ENCODE assay signal across 10 mouse cellular contexts in genomic region chr13:90924072-90924471, GRCm38 (mm10). TPM values are rescaled to one million over a fixed set of nuclear protein-coding genes. Genes with fewer than 3 reads are reported as not detected.
DNase-seq lines count a peak whose midpoint lies in the region; ATAC-seq and TF ChIP-seq lines count a peak whose summit lies in the region.
"Had no signal": no experiment of that assay in that cellular context is flagged by ENCODE, and none has a peak within 500 bp of the region (broad histone marks: within the 10 kb centered on the region; RNA-seq: fewer than 3 reads in every experiment).

No protein-coding gene starts in this region.

- H3K27me3 ChIP-seq in heart, embryonic 10.5 days (ENCODE audit: insufficient read depth, poor library complexity, severe bottlenecking) = no peaks in the 10 kb centered on the region
- H3K27me3 ChIP-seq in heart, postnatal 0 days (ENCODE audit: control insufficient read depth, insufficient read depth, low read length) = no peaks in the 10 kb centered on the region
- H3K27me3 ChIP-seq in liver, postnatal 0 days (ENCODE audit: insufficient read depth, low read length) = no peaks in the 10 kb centered on the region

- peak overlapping the region; percentile 100; the same call in 1 of the 2 replicates for H3K9ac ChIP-seq in ES-E14 (ENCODE audit: insufficient read depth, low read depth, low read length, poor library complexity, severe bottlenecking)
- peak overlapping the region; percentile 88 for H3K9ac ChIP-seq in heart, postnatal 0 days (replicated peaks; ENCODE audit: low read depth, low read length)
- H3K9ac ChIP-seq in liver, postnatal 0 days (replicated peaks) = peak overlapping the region; percentile 93

- TF ChIP-seq EP300 in heart, postnatal 0 days (IDR thresholded peaks at IDR 0.05; ENCODE audit: low read depth) = no peak
- TF ChIP-seq EP300 in liver, postnatal 0 days (IDR thresholded peaks at IDR 0.05; ENCODE audit: low read depth) = no peak

- no peaks in the 10 kb centered on the region for H3K9me3 ChIP-seq in heart, embryonic 10.5 days
- no peaks in the 10 kb centered on the region for H3K9me3 ChIP-seq in ES-E14 (ENCODE audit: control insufficient read depth, insufficient read depth, low read depth, low read length)
- H3K9me3 ChIP-seq in heart, postnatal 0 days (replicated peaks; ENCODE audit: control insufficient read depth, low read length) = no peaks in the 10 kb centered on the region
- no peaks in the 10 kb centered on the region for H3K9me3 ChIP-seq in liver, postnatal 0 days (ENCODE audit: low read length)

- peak overlapping the region; percentile 92 for H3K4me3 ChIP-seq in heart, embryonic 10.5 days
- H3K4me3 ChIP-seq in ES-E14 (ENCODE audit: insufficient read depth in 1 of 2, low read depth in 1 of 2, low read length in 2 of 2, poor library complexity in 1 of 2, severe bottlenecking in 1 of 2) = peak overlapping the region; percentile 84 to 100
- peak overlapping the region; percentile 82 for H3K4me3 ChIP-seq in heart, postnatal 0 days (ENCODE audit: low read depth, low read length)
- H3K4me3 ChIP-seq in liver, postnatal 0 days (ENCODE audit: low read depth, low read length) = peak overlapping the region; percentile 87

- 50% methylated on average over 9 of the region's 9 CpGs for WGBS in heart, embryonic 10.5 days
- WGBS in heart, postnatal 0 days = 53% methylated on average over 9 of the region's 9 CpGs
- 29% methylated on average over 9 of the region's 9 CpGs for WGBS in liver, postnatal 0 days (ENCODE audit: insufficient replicate concordance)

- H3K4me2 ChIP-seq in heart, postnatal 0 days (ENCODE audit: low read depth, low read length) = peak overlapping the region; percentile 80
- H3K4me2 ChIP-seq in liver, postnatal 0 days (ENCODE audit: low read depth, low read length) = peak overlapping the region; percentile 81

- peak overlapping the region; percentile 98 for H3K27ac ChIP-seq in heart, embryonic 10.5 days
- peak overlapping the region; percentile 89; the same call in 1 of the 2 replicates for H3K27ac ChIP-seq in ES-E14 (ENCODE audit: insufficient read depth, low read depth, low read length, poor library complexity, severe bottlenecking)
- H3K27ac ChIP-seq in heart, postnatal 0 days (ENCODE audit: low read depth) = no peak overlapping the region
- H3K27ac ChIP-seq in liver, postnatal 0 days (ENCODE audit: low read depth) = peak overlapping the region; percentile 77; the same call in 1 of the 2 replicates

- peaks cover 41% of the 10 kb centered on the region for H3K36me3 ChIP-seq in heart, embryonic 10.5 days
- peaks cover 21% of the 10 kb centered on the region for H3K36me3 ChIP-seq in ES-E14 (ENCODE audit: control insufficient read depth, insufficient read depth, low read length, poor library complexity, severe bottlenecking)
- peaks cover 23% of the 10 kb centered on the region for H3K36me3 ChIP-seq in heart, postnatal 0 days (replicated peaks; ENCODE audit: control insufficient read depth, insufficient read depth, low read length)
- peaks cover 24% of the 10 kb centered on the region for H3K36me3 ChIP-seq in liver, postnatal 0 days (replicated peaks; ENCODE audit: insufficient read depth, low read length)

- no peak for DNase-seq in heart, embryonic 10.5 days (ENCODE audit: low spot score)
- DNase-seq in heart, adult 9 months (ENCODE audit: low spot score in 2 of 2) = no peak
- no peak for DNase-seq in ES-E14 (ENCODE audit: low read depth, low spot score)
- DNase-seq in heart, postnatal 0 days (ENCODE audit: low spot score) = no peak
- DNase-seq in liver, postnatal 0 days = no peak
- no peak for DNase-seq in gastrocnemius, postnatal 25 days
- no peak for DNase-seq in T-cell, adult 2 months (ENCODE audit: low spot score)
- DNase-seq in kidney, postnatal 25 days = no peak

- TF ChIP-seq CTCF in heart, postnatal 0 days (IDR thresholded peaks at IDR 0.05; ENCODE audit: low read depth) = no peak
- no peak for TF ChIP-seq CTCF in liver, postnatal 0 days (IDR thresholded peaks at IDR 0.05; ENCODE audit: low read depth)

- no peaks in the 10 kb centered on the region for H3K4me1 ChIP-seq in heart, embryonic 10.5 days
- no peaks in the 10 kb centered on the region; a peak in 1 of 4 replicates for H3K4me1 ChIP-seq in ES-E14 (ENCODE audit: control insufficient read depth in 2 of 2, insufficient read depth in 2 of 2, low read length in 2 of 2, poor library complexity in 1 of 2)
- no peaks in the 10 kb centered on the region; the same call in 1 of the 2 replicates for H3K4me1 ChIP-seq in heart, postnatal 0 days (ENCODE audit: control insufficient read depth, insufficient read depth)
- peaks cover 3% of the 10 kb centered on the region; the same call in 1 of the 2 replicates for H3K4me1 ChIP-seq in liver, postnatal 0 days (ENCODE audit: insufficient read depth)

- no peak for ATAC-seq in heart, postnatal 0 days (ENCODE audit: insufficient read depth, low read depth)
- no peak for ATAC-seq in liver, postnatal 0 days

- in situ Hi-C loops in ES-E14 (cut with MboI; ENCODE audit: low sequenced_read_pairs in 2 of 2, unreplicated experiment in 2 of 2) = no loop called here

TF ChIP-seq in ES-E14, 5 proteins besides CTCF, POLR2A, EP300 and RAD21:
- TF ChIP-seq CHD2 (IDR thresholded peaks at IDR 0.05; ENCODE audit: low read depth, low read length) = no peak
- no peak for TF ChIP-seq MAFK (IDR thresholded peaks at IDR 0.05; ENCODE audit: insufficient read depth, low read depth, low read length)
- no peak for TF ChIP-seq HCFC1 (IDR thresholded peaks at IDR 0.05; ENCODE audit: borderline replicate concordance, insufficient read depth, low read length)
- no peak for TF ChIP-seq ZNF384 (IDR thresholded peaks at IDR 0.05; ENCODE audit: low read depth, low read length)
- TF ChIP-seq ZC3H11A (IDR thresholded peaks at IDR 0.05; ENCODE audit: borderline replicate concordance, low read depth, low read length) = no peak
TF ChIP-seq in ES-E14: peak in this region for 0.

RNA-seq across cellular contexts. Expression of gene Rps23, which starts 1.3 kb away (rescaled TPM):
- 139 and 171 TPM in 2 replicates for polyA plus RNA-seq in heart, embryonic 10.5 days (2016; fragmentation: Nextera tagmentation; extraction: Ambion mirVana)
- total RNA-seq in ES-E14 (2012; rRNA removed) = 1,480 and 1,858 TPM in 2 replicates
- total RNA-seq in heart, postnatal 0 days (2014; rRNA removed; ENCODE audit: low replicate concordance) = 147 and 168 TPM in 2 replicates
- polyA plus RNA-seq in heart, postnatal 0 days (2015; fragmentation: Nextera tagmentation; extraction: Ambion mirVana) = 124 and 128 TPM in 2 replicates
- polyA plus RNA-seq in liver, postnatal 0 days (2015; fragmentation: Nextera tagmentation; extraction: Ambion mirVana) = 176 and 192 TPM in 2 replicates
- total RNA-seq in gastrocnemius, postnatal 25 days (2021) = 100 to 1,000 TPM; 179 to 187 TPM

RNA-seq across cellular contexts. Expression of gene Atp6ap1l, which starts 18.9 kb away (rescaled TPM):
- polyA plus RNA-seq in heart, embryonic 10.5 days (2016; fragmentation: Nextera tagmentation; extraction: Ambion mirVana) = 0.39 TPM in 1 of 2 replicates, not detected in the other
- 0.49 TPM in 1 of 2 replicates, not detected in the other for total RNA-seq in ES-E14 (2012; rRNA removed)
- 0.38 TPM in 1 of 2 replicates, not detected in the other for total RNA-seq in heart, postnatal 0 days (2014; rRNA removed; ENCODE audit: low replicate concordance)
- polyA plus RNA-seq in heart, postnatal 0 days (2015; fragmentation: Nextera tagmentation; extraction: Ambion mirVana) = 0.69 and 0.98 TPM in 2 replicates
- polyA plus RNA-seq in liver, postnatal 0 days (2015; fragmentation: Nextera tagmentation; extraction: Ambion mirVana) = 0.14 TPM in 1 of 2 replicates, not detected in the other
- not detected for total RNA-seq in gastrocnemius, postnatal 25 days (2021)
- total RNA-seq: common myeloid progenitor, adult 5-6 weeks; monocyte, adult 5-6 weeks had no signal
